Mouse (Mus musculus) gastrocnemius, adult 8-10 months (tissue): ENCODE data around the gene Gm11127. TPM values are rescaled to one million over a fixed set of nuclear protein-coding genes. Genes with fewer than 3 reads are reported as not detected.

Experiments
- total RNA-seq, 4 experiments: library from RNA; stranded (reverse); gene quantifications; 2 replicates each; pipeline ENCODE4 v1.2.4; 2022

Gene Gm11127
- total RNA-seq, 4 experiments from 2014 or later = 1.8 to 2.7 (median 2.2) TPM

Other genes starting within 250 kb of the Gm11127 start
- 1 to 10 TPM; 5.6 to 7.8 (median 6.6) TPM for gene Ier3, start 236.7 kb downstream of the Gm11127 start, total RNA-seq
- 10 to 100 TPM; 52.6 to 67.2 (median 55.9) TPM for gene Flot1, start 235.1 kb downstream of the Gm11127 start, total RNA-seq
- gene Tubb5, start 220.1 kb downstream of the Gm11127 start, total RNA-seq = 10 to 100 TPM; 26.7 to 34.5 (median 28.3) TPM
- 1 to 10 TPM; 3.2 to 5.0 (median 4.0) TPM for gene Mdc1, start 216.9 kb downstream of the Gm11127 start, total RNA-seq
- gene Nrm, start 197.1 kb downstream of the Gm11127 start, total RNA-seq = 1 to 10 TPM in 2 of 4 experiments, under 1 TPM in 2; 0.52 to 2.6 (median 1.4) TPM
- 1 to 10 TPM; 2.4 to 4.7 (median 3.3) TPM for gene Ppp1r18, start 192.8 kb downstream of the Gm11127 start, total RNA-seq
- gene Dhx16, start 178.6 kb downstream of the Gm11127 start, total RNA-seq = 10 to 100 TPM; 13.5 to 16.8 (median 16.0) TPM
- gene 2310061I04Rik, start 160.9 kb downstream of the Gm11127 start, total RNA-seq = 10 to 100 TPM; 52.7 to 68.7 (median 62.6) TPM
- gene Atat1, start 148.3 kb downstream of the Gm11127 start, total RNA-seq = 1 to 10 TPM; 2.9 to 4.4 (median 3.6) TPM
- 10 to 100 TPM; 57.4 to 60.4 (median 58.1) TPM for gene Mrps18b, start 142.0 kb downstream of the Gm11127 start, total RNA-seq
- gene Ppp1r10, start 141.9 kb downstream of the Gm11127 start, total RNA-seq = 10 to 100 TPM; 13.0 to 30.1 (median 14.3) TPM
- 10 to 100 TPM; 74.2 to 79.3 (median 78.7) TPM for gene Abcf1, start 88.6 kb downstream of the Gm11127 start, total RNA-seq
- 10 to 100 TPM; 24.1 to 31.8 (median 29.1) TPM for gene Gnl1, start 78.5 kb downstream of the Gm11127 start, total RNA-seq
- 1 to 10 TPM; 1.5 to 2.5 (median 1.9) TPM for gene Prr3, start 78.1 kb downstream of the Gm11127 start, total RNA-seq
- gene H2-T24, start 37.8 kb downstream of the Gm11127 start, total RNA-seq = 1 to 10 TPM in 1 of 4 experiments, under 1 TPM in 3; 0.82 to 1.6 (median 0.93) TPM
- 1 to 10 TPM; 5.6 to 9.3 (median 7.1) TPM for gene H2-T23, start 25.5 kb downstream of the Gm11127 start, total RNA-seq
- 10 to 100 TPM; 11.7 to 14.0 (median 13.0) TPM for gene H2-T22, start 15.6 kb downstream of the Gm11127 start, total RNA-seq
- gene Gm6034, start 15.4 kb downstream of the Gm11127 start, total RNA-seq = not detected
- gene Gm19684, start 63.3 kb upstream of the Gm11127 start, total RNA-seq = under 1 TPM in 1 of 4 experiments, not detected in 3; 0.29 TPM
- not detected for gene Gm7030, start 71.1 kb upstream of the Gm11127 start, total RNA-seq
- gene Gm8909, start 110.2 kb upstream of the Gm11127 start, total RNA-seq = not detected
- not detected for gene H2-T3, start 131.9 kb upstream of the Gm11127 start, total RNA-seq
- 10 to 100 TPM; 31.1 to 42.0 (median 33.5) TPM for gene Rpp21, start 199.7 kb upstream of the Gm11127 start, total RNA-seq
- 1 to 10 TPM; 5.5 to 9.7 (median 7.5) TPM for gene Trim39, start 213.9 kb upstream of the Gm11127 start, total RNA-seq
- gene H2-M10.2, start 228.1 kb upstream of the Gm11127 start, total RNA-seq = not detected